Mouse (Mus musculus) spleen, adult 2 months (tissue): Measurements from ENCODE around the gene Tgm1. TPM values are rescaled to one million over a fixed set of nuclear protein-coding genes. Genes with fewer than 3 reads are reported as not detected.

ENCODE experiments used
- DNase-seq, 2 experiments: peaks; one replicate each; pipeline versions ENCODE4 v3.0.0 to v3.0.0-alpha.2; 2012 to 2021; ENCODE audit warnings: low spot score in 2 of 2, low read depth in 1 of 2
- H3K27ac ChIP-seq: fragments of 200-500 bp; 2 replicates; pipeline ENCODE4 v1.5.1; 2012; ENCODE audit warnings: low read length, inconsistent platforms; ENCODE audit not compliant: insufficient read depth
- H3K27me3 ChIP-seq: fragments of 200-500 bp; 2 replicates; pipeline ENCODE4 v1.6.1; 2012; ENCODE audit warnings: mild to moderate bottlenecking, moderate library complexity, low read length, inconsistent platforms; ENCODE audit not compliant: control insufficient read depth, insufficient read depth
- H3K36me3 ChIP-seq: fragments of 200-500 bp; 2 replicates; pipeline ENCODE4 v1.6.1; 2012; ENCODE audit warnings: mild to moderate bottlenecking, low read length, inconsistent platforms; ENCODE audit not compliant: control insufficient read depth, insufficient read depth
- H3K4me1 ChIP-seq: fragments of 200-500 bp; 2 replicates; pipeline ENCODE4 v1.6.1; 2011; ENCODE audit warnings: inconsistent platforms; ENCODE audit not compliant: control insufficient read depth, insufficient read depth, insufficient read length
- H3K4me3 ChIP-seq: fragments of 200-500 bp; 2 replicates; pipeline ENCODE4 v1.5.1; 2011; ENCODE audit warnings: mild to moderate bottlenecking, inconsistent platforms; ENCODE audit not compliant: insufficient read depth, insufficient read length; ENCODE audit errors: extremely low read depth
- CTCF ChIP-seq: fragments of 200-500 bp; IDR thresholded peaks from 2 replicates; pipeline ENCODE4 v1.5.1; 2011; ENCODE audit warnings: mild to moderate bottlenecking, inconsistent platforms; ENCODE audit not compliant: insufficient read depth, insufficient read length, insufficient replicate concordance; ENCODE audit errors: extremely low read depth
- POLR2A ChIP-seq: fragments of 200-500 bp; IDR thresholded peaks from 2 replicates; pipeline ENCODE4 v1.6.1; 2011; ENCODE audit warnings: low read depth, low read length, inconsistent platforms
- WGBS: fragments of 180-500 bp; shearing (Covaris S2); methylation state at CpG from one replicate; pipeline ENCODE4 v1.1.7; 2018; 5-methylcytosine and 5-hydroxymethylcytosine counted together
- polyA plus RNA-seq: library from polyadenylated mRNA; depleted of rRNA; stranded (reverse); fragments of >200 nt; gene quantifications from 2 replicates; pipeline ENCODE4 v1.2.3, GENCODE M21; 2012

Gene Tgm1
- polyA plus RNA-seq, 1 experiment, result 33.9 TPM

GRCm38 (mm10) chr14:55677615-55678014 lies 36.1 kb downstream of the Tgm1 start:
- H3K27me3 ChIP-seq, result no peaks in the 10 kb centered on the region
- DNase-seq, result no peak
- peaks cover 21% of the 10 kb centered on the region for H3K36me3 ChIP-seq
- H3K4me3 ChIP-seq, result no peak overlapping the region
- H3K27ac ChIP-seq, result no peak overlapping the region; the same call in 1 of the 2 replicates
- no peak for TF ChIP-seq POLR2A
- no peak for TF ChIP-seq CTCF
- WGBS, result 65% methylated on average over 4 of the region's 4 CpGs
- H3K4me1 ChIP-seq, result peaks cover 5% of the 10 kb centered on the region; the same call in 1 of the 2 replicates

GRCm38 (mm10) chr14:55672741-55673060 lies 41.0 kb downstream of the Tgm1 start:
- peaks cover 7% of the 10 kb centered on the region; the same call in 1 of the 2 replicates for H3K4me1 ChIP-seq
- 58% methylated on average over 7 of the region's 7 CpGs for WGBS
- H3K27ac ChIP-seq, result peak overlapping the region; percentile 64; the same call in 1 of the 2 replicates
- TF ChIP-seq POLR2A (no peak), CTCF (no peak)
- peaks cover 4% of the 10 kb centered on the region for H3K36me3 ChIP-seq
- DNase-seq, result no peak
- no peaks in the 10 kb centered on the region for H3K27me3 ChIP-seq
- H3K4me3 ChIP-seq, result peak overlapping the region; percentile 44; the same call in 1 of the 2 replicates

GRCm38 (mm10) chr14:55671833-55672740 lies 41.6 kb downstream of the Tgm1 start, which contains the start of the genes Gmpr2 and Nedd8:
TSS of gene Gmpr2 (plus strand) at chr14:55671941.
TSS of gene Nedd8 (minus strand) at chr14:55672124.
- peak; percentile 89 to 96 for DNase-seq
- H3K36me3 ChIP-seq, result peaks cover 4% of the 10 kb centered on the region
- H3K27ac ChIP-seq, result peak within 1 kb of the TSS; percentile 97
- H3K27me3 ChIP-seq, result no peaks in the 10 kb centered on the region
- WGBS, result under 1% methylated on average over 38 of the region's 38 CpGs
- peak within 1 kb of the TSS; percentile 86 for H3K4me3 ChIP-seq
- H3K4me1 ChIP-seq, result peaks cover 7% of the 10 kb centered on the region; the same call in 1 of the 2 replicates
- no peak for TF ChIP-seq CTCF
- peak; percentile 53; the same call in 1 of the 2 replicates for TF ChIP-seq POLR2A

GRCm38 (mm10) chr14:55671486-55671832 lies 42.3 kb downstream of the Tgm1 start:
- Histone ChIP-seq H3K27ac (peak overlapping the region; percentile 97), H3K36me3 (peaks cover 6% of the 10 kb centered on the region), H3K4me3 (peak overlapping the region; percentile 86), H3K4me1 (peaks cover 7% of the 10 kb centered on the region; the same call in 1 of the 2 replicates), H3K27me3 (no peaks in the 10 kb centered on the region)
- no peak for TF ChIP-seq CTCF
- no peak for TF ChIP-seq POLR2A
- no peak for DNase-seq
- WGBS, result under 1% methylated on average over 12 of the region's 12 CpGs

- H3K4me3 ChIP-seq, result peak overlapping the region; percentile 70
- DNase-seq, result no peak
- H3K27me3 ChIP-seq, result no peaks in the 10 kb centered on the region
- TF ChIP-seq CTCF (no peak), POLR2A (no peak)
- WGBS, result 68% methylated on average over 2 of the region's 2 CpGs
- no peak overlapping the region for H3K27ac ChIP-seq
- peaks cover 3% of the 10 kb centered on the region; the same call in 1 of the 2 replicates for H3K4me1 ChIP-seq
- peaks cover 14% of the 10 kb centered on the region for H3K36me3 ChIP-seq
These were observed 53.1 kb downstream of the Tgm1 start for GRCm38 (mm10) chr14:55660636-55661035.

GRCm38 (mm10) chr14:55659960-55660573 lies 53.7 kb downstream of the Tgm1 start, which contains the start of gene Mdp1:
TSS of gene Mdp1 (minus strand) at chr14:55660508.
- peaks cover 3% of the 10 kb centered on the region; the same call in 1 of the 2 replicates for H3K4me1 ChIP-seq
- peak within 1 kb of the TSS; percentile 70 for H3K4me3 ChIP-seq
- peak within 1 kb of the TSS; percentile 76 for H3K27ac ChIP-seq
- TF ChIP-seq POLR2A, result peak; percentile 9; the same call in 1 of the 2 replicates
- TF ChIP-seq CTCF, result peak; percentile 19; the same call in 1 of the 2 replicates
- peaks cover 14% of the 10 kb centered on the region for H3K36me3 ChIP-seq
- peak; percentile 67 to 70 for DNase-seq
- WGBS, result under 1% methylated on average over 39 of the region's 39 CpGs
- no peaks in the 10 kb centered on the region for H3K27me3 ChIP-seq
